Mouse (Mus musculus) left cerebral cortex, postnatal 36 days (tissue): ENCODE data around the gene Hjurp. TPM values are rescaled to one million over a fixed set of nuclear protein-coding genes. Genes with fewer than 3 reads are reported as not detected.

Experiments used
- DNase-seq, 2 experiments: peaks; one replicate each; pipeline ENCODE4 v3.0.0; 2021 to 2022; ENCODE audit warnings: low spot score in 2 of 2, mixed read lengths in 1 of 2
- intact Hi-C: fragments of 180-260 bp; cut with DNase I; formaldehyde crosslinking; loops from one replicate; pipeline ENCODE4 v1.15.1; 2025
- total RNA-seq, 2 experiments: library from RNA; stranded (reverse); gene quantifications; 2 replicates each; pipeline ENCODE4 v1.2.3; 2021

The Hjurp gene
- total RNA-seq, result 10 to 100 TPM; 33.0 to 38.9 TPM

GRCm38 (mm10) chr1:88277098-88277817 lies at the start of gene Hjurp, which contains the start of gene Trpm8:
Hjurp (minus strand) TSS chr1:88277633.
Trpm8 (plus strand) TSS chr1:88277661.
- peak; percentile 100 for DNase-seq
- intact Hi-C loops, result no loop called here

GRCm38 (mm10) chr1:88323101-88323500 lies 45.7 kb upstream of the Hjurp start:
- no peak for DNase-seq
- intact Hi-C loops, result no loop called here

DNA sequence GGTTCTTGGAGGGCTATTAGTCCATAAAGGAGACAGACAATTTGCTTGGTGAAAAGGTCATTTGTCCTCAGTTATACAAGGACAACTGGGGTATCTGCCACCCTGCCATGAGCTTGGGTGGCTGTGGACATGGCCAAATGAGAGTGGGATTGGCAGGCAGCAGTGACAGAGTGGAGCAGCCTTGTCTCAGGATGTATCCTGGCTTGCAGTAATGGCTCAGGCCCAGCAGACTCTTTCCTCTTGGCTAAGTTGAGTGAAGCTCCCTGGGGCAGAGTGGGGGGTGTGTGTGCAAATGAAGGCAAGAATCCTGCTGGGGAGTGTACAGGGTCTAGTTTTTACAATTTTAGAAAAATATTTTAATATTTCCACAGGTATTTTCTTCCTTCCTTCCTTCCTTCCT lies 44.7 kb upstream of the Hjurp start:
- no peak for DNase-seq

DNA sequence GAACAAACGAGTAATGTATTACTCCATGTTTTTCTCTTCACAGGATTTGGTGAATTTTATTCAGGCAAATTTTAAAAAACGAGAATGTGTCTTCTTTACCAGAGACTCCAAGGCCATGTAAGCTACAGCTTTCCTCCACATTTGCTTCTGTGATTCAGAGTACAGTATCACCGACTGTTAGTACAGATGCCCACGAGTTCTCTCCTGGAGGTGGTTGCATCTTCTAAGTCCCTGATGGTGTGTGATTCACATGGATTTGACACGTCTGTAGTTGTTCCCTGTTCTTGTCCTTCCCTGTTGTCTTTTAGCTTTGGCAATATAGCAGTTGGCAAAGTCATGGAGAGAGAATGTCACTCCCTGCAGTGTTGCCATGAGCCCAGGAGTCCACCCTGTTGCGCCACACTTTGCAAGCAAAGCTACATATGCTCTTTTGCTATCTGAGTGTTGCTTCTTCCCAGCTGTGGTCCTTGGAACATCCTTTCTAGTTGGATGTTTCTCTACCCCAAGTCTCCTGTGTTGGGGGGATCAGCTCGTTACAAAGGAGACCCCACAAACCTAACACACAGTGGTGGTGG lies 43.5 kb upstream of the Hjurp start:
- DNase-seq, result no peak
- intact Hi-C loops, result no loop called here

More for the DNA sequence above, 44.7 kb upstream of the Hjurp start:
- intact Hi-C loops, result no loop called here

GRCm38 (mm10) chr1:88318531-88319060 lies 41.2 kb upstream of the Hjurp start:
- intact Hi-C loops, result no loop called here
- DNase-seq, result no peak

DNA sequence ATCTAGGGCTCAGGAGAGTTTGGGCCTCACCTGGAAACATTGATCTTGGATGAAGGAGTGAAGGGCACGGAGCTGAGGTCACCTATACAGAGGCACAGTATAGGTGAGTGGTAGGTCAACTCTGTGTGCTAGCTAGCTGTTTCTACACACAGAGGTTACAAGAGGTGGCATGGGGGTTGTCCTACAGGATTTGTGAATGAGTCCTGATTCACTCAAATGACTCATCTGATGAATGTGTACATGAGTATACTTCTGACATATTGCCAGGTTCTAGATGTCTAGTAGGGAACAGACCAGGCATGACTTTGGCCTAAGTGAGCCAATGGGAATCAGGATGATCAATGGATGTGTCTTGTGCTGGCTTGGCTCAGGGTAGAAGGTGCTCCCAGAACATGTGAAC lies 39.8 kb upstream of the Hjurp start:
- DNase-seq, result no peak
- intact Hi-C loops, result no loop called here

GRCm38 (mm10) chr1:88310349-88310748 lies 32.9 kb upstream of the Hjurp start:
- intact Hi-C loops, result no loop called here

GRCm38 (mm10) chr1:88309905-88310304 lies 32.5 kb upstream of the Hjurp start:
- intact Hi-C loops, result loop anchor here (5.0 kb wide), 1 partner anchor 63 kb away; no protein-coding TSS in a partner anchor
- no peak for DNase-seq

More at GRCm38 (mm10) chr1:88310349-88310748, 32.9 kb upstream of the Hjurp start:
- no peak for DNase-seq

- DNase-seq, result no peak
- intact Hi-C loops, result loop anchor here (5.0 kb wide), 1 partner anchor 62 kb away; no protein-coding TSS in a partner anchor
These were observed 31.6 kb upstream of the Hjurp start for GRCm38 (mm10) chr1:88309020-88309419.

DNA sequence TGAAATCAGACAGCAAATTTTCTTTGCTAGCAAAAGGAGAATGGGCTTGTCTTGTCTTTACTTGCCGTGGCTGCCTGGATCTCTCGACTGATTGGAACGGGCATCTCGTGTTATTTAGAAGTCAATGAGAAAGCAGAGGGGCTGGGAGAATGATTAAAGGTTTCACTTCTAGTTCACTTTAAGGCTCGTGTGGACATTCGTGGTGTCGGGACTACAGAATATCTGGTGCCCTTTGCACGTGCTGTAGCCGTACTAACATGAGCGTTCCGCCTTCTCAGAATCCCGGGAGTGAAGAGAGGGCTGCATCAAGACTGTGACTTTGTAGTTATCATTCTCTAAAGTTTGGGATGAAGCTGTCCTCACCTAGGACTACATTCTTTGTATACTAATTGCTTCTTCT lies 29.7 kb upstream of the Hjurp start:
- intact Hi-C loops, result loop anchor here (5.0 kb wide), 1 partner anchor 60 kb away; no protein-coding TSS in a partner anchor
- no peak for DNase-seq

- intact Hi-C loops, result loop anchor here (5.0 kb wide), 1 partner anchor 59 kb away; no protein-coding TSS in a partner anchor
- DNase-seq, result no peak
These were observed 29.1 kb upstream of the Hjurp start for GRCm38 (mm10) chr1:88306543-88306942.

DNA sequence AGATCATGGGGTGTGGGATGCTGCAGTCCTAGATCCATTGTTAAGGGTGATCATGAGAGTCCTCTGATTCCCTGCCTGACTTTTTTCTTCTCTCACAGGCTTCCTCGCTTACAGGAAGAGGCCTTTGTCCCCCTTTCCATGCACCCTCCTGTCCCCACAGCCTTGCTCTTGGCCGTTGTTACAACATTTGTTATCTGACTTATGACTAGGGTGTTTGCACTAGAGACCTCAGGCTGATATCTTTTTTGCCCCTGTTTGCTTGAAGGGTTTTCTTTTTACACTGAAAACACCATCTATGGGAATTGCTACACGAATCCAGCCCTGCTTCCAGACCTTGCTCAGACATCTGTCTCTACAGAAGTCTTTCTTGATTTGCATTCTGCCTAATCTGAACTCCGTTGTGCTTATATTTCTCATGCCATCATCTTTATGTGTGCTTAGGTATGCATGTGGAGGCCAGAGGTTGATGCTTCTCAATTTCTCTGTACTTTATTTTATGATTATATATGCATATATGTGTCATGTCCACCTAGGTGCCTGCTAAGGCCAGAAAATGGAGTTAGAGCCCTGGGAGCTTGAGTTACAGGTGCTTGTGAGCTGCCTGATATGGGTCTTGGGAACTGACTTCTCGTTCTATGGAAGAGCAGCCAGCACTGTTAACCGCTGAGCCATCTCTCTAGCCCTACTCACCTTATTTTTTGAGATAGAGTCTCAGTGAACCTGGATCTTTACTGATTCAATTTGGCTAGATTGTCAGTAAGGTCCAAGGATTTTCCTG lies 27.8 kb upstream of the Hjurp start:
- intact Hi-C loops, result loop anchor here (5.0 kb wide), 1 partner anchor 58 kb away; no protein-coding TSS in a partner anchor
- no peak for DNase-seq

DNA sequence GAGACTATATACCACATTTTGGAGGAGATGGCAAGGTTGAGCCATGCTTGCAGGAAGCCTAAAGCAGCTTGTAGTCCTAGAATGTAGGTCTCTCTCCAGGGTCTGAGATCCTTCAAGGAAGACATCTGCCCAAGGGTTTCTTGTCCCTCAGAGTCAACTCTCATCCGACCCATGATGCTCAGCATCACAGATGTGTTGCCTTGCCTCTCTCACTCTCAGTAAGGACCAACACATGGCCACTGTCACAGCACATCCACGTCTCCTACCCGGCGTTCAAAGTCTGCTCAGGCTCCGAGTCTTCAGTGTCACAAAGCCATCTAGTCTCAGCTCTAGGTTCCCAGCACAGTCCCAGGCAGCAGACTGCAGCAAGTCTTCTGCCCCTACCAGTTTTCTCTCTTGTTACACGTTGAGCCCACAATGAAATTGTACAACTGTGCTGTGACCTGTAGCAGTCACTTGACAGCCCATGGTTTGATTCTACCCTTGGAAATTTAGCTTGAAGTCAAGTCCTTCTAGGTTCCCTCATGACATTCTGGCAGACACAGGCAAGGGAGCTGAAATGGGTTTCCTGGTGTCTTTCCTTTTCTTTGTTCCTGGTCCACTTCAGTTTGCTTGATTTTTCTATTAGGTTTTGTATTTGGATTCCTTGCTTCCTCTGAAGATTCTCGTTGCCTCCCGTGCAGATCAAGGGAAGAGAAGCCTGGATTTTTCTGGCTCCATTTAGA lies 27.0 kb upstream of the Hjurp start:
- intact Hi-C loops, result loop anchor here (5.0 kb wide), 1 partner anchor 82 kb away; no protein-coding TSS in a partner anchor
- DNase-seq, result no peak

DNA sequence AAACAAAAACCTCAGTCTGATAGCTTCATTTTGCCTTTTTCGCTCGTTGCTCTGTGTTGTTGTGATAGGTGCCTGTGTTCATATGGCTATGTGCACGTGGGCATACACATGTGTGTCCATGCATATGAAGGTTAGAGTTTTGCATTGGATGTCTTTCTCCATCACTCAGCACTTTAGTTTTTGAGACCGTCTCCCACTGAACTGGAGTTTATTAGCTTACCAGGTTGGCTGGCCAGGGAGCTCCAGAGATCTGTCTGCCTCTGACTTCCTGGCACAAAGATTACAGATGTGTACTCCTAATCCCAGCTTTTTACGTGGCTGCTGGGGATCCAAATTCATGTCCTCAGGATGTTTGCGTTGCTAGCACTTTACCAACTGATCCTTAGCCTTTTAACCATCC lies 26.3 kb upstream of the Hjurp start:
- intact Hi-C loops, result loop anchor here (5.0 kb wide), 1 partner anchor 81 kb away; no protein-coding TSS in a partner anchor

GRCm38 (mm10) chr1:88302057-88302740 lies 24.8 kb upstream of the Hjurp start:
- intact Hi-C loops, result loop anchor here (5.0 kb wide), 1 partner anchor 80 kb away; no protein-coding TSS in a partner anchor

More for the DNA sequence above, 26.3 kb upstream of the Hjurp start:
- no peak for DNase-seq

GRCm38 (mm10) chr1:88301121-88302014 lies 23.9 kb upstream of the Hjurp start:
- DNase-seq, result no peak
- intact Hi-C loops, result loop anchor here (5.0 kb wide), 1 partner anchor 79 kb away; no protein-coding TSS in a partner anchor

More at GRCm38 (mm10) chr1:88302057-88302740, 24.8 kb upstream of the Hjurp start:
- DNase-seq, result no peak

- no peak for DNase-seq
- intact Hi-C loops, result loop anchor here (5.0 kb wide), 1 partner anchor 78 kb away; no protein-coding TSS in a partner anchor
These were observed 23.0 kb upstream of the Hjurp start for GRCm38 (mm10) chr1:88300301-88301050.
